Mouse (Mus musculus) intestine, embryonic 14.5 days (tissue): ENCODE measurements around the gene Fam114a1. TPM values are rescaled to one million over a fixed set of nuclear protein-coding genes. Genes with fewer than 3 reads are reported as not detected.

Source experiments
- ATAC-seq: fragments of 200-750 bp; cut with Nextera tagmentation; replicated peaks from 2 replicates; pipeline ENCODE4 v1.8.0; 2017; ENCODE audit warnings: low read depth, moderate number of reproducible peaks, moderate TSS enrichment, moderate library complexity; ENCODE audit not compliant: low FRiP score, low TSS enrichment
- DNase-seq: peaks from one replicate; pipeline ENCODE4 v3.0.0-alpha.2; 2018; ENCODE audit warnings: low spot score
- H3K27ac ChIP-seq: fragments of 300-500 bp; sonication (generic); 2 replicates; pipeline ENCODE4 v1.5.1; 2014; ENCODE audit warnings: low read depth, mild to moderate bottlenecking, control low read depth
- H3K27me3 ChIP-seq: fragments of 300-500 bp; sonication (generic); replicated peaks from 2 replicates; pipeline ENCODE4 v1.6.1; 2014; ENCODE audit warnings: low read length, control low read depth; ENCODE audit not compliant: control insufficient read depth, insufficient read depth
- H3K36me3 ChIP-seq: fragments of 300-500 bp; sonication (generic); 2 replicates; pipeline ENCODE4 v1.6.1; 2014; ENCODE audit warnings: low read length, control low read depth; ENCODE audit not compliant: control insufficient read depth, insufficient read depth
- H3K4me1 ChIP-seq: fragments of 300-500 bp; sonication (generic); replicated peaks from 2 replicates; pipeline ENCODE4 v1.6.1; 2014; ENCODE audit warnings: low read length, control low read depth, mixed read lengths; ENCODE audit not compliant: control insufficient read depth, insufficient read depth
- H3K4me2 ChIP-seq: fragments of 300-500 bp; sonication (generic); 2 replicates; pipeline ENCODE4 v1.6.1; 2014; ENCODE audit warnings: low read length
- H3K4me3 ChIP-seq: fragments of 300-500 bp; sonication (generic); 2 replicates; pipeline ENCODE4 v1.5.1; 2014; ENCODE audit warnings: low read depth, low read length, control low read depth, mixed read lengths
- H3K9ac ChIP-seq: fragments of 300-500 bp; sonication (generic); 2 replicates; pipeline ENCODE4 v1.6.1; 2014; ENCODE audit warnings: mild to moderate bottlenecking, low read length
- H3K9me3 ChIP-seq: fragments of 300-500 bp; sonication (generic); 2 replicates; pipeline ENCODE4 v1.6.1; 2016; ENCODE audit warnings: low read length, control low read depth; ENCODE audit not compliant: control insufficient read depth
- WGBS: fragments of 180-500 bp; shearing (Covaris S2); extraction: QIAGEN DNeasy Blood & Tissue Kit; methylation state at CpG from one replicate; pipeline ENCODE4 v1.1.7; 2014; 5-methylcytosine and 5-hydroxymethylcytosine counted together
- polyA plus RNA-seq: library from polyadenylated mRNA; unstranded; fragments of >200 nt; fragmentation: Nextera tagmentation; extraction: Ambion mirVana; gene quantifications from 2 replicates; pipeline ENCODE4 v1.2.1, GENCODE M21; 2014

The Fam114a1 gene
- 32.4 and 35.1 TPM in 2 replicates for polyA plus RNA-seq

DNA sequence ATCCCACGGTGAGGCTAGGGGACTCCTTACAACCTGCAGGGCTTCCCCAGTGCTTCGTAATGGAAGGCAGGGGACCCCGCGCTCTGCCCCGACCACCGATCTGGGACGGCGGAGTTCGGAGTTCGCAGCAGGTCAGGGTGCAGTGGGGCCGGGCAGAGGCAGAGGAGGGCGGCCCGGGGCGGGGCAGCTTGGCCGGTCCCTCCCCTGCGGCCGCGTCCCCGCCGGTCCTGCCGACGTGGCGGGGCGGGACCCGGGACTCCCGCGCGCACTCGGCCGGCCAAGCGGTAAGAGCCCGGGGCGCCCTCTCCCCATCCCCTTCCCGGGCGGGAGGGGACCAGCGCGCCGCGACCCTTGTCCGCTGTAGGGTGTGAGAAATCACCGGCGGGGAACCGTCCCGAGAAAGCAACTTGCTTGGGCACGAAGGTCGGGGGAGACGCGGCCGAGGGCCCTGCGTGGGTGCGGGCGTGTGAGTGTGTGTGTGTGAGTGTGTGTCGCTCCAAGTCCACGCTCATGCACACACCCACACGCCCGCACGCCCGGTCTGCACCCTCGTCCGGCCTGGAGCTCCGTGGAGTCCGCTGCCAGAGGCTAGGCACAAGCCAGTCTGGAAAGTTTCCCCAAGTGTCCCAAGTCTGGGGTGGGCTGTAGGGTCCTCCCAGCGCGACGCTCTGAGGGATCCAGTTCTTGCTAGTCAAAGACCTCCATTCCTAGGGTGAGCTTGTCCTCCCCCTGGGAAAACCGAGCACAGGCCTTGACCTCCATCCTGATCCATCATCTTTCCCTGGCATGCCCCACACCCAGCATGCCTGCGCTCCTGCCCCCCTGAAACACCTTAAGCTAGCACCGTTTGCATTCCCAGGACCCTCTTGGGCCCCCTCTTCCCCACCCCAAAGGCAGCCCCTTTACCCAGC is at the start of gene Fam114a1:
Gene Fam114a1, plus strand, starts transcription at position 211 of the 911 bp plus-strand sequence.
- Histone ChIP-seq H3K4me3 (peak within 1 kb of the TSS; percentile 75), H3K4me1 (peaks cover 3% of the 10 kb centered on the region), H3K27me3 (no peaks in the 10 kb centered on the region), H3K9me3 (no peaks in the 10 kb centered on the region), H3K27ac (peak within 1 kb of the TSS; percentile 77), H3K4me2 (peak within 1 kb of the TSS; percentile 80), H3K36me3 (no peaks in the 10 kb centered on the region), H3K9ac (peak within 1 kb of the TSS; percentile 83)
- DNase-seq, result peak; percentile 87
- peak; percentile 91 for ATAC-seq
- WGBS, result 1% methylated on average over 65 of the region's 68 CpGs

GRCm38 (mm10) chr5:64922891-64923381 is 46.9 kb upstream of the Fam114a1 start:
- Histone ChIP-seq H3K4me2 (no peak overlapping the region), H3K36me3 (no peaks in the 10 kb centered on the region), H3K4me1 (no peaks in the 10 kb centered on the region), H3K27me3 (no peaks in the 10 kb centered on the region), H3K9me3 (no peaks in the 10 kb centered on the region), H3K27ac (no peak overlapping the region), H3K9ac (no peak overlapping the region), H3K4me3 (no peak overlapping the region)
- no peak for ATAC-seq
- 94% methylated on average over 5 of the region's 5 CpGs for WGBS
- DNase-seq, result no peak

DNA sequence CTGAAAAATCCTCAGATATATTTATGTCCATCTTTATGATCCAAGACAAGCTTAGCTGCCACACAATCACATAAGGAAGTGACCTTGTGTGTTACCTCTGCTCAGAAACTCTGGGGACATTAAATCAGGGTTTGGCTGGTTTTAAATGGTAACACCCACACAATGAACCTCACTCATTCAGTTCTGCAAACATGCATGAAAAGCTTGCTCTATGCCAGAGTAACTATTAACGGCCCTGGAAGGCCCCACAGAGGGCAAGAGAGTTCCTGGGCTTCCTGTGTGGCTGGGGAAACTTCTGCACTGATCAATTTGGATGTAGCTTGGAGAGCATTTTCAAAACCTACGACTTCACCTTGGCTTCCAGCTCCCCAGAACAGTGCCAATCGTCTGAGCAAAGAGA is 37.7 kb upstream of the Fam114a1 start:
- no peaks in the 10 kb centered on the region for H3K36me3 ChIP-seq
- H3K27me3 ChIP-seq, result no peaks in the 10 kb centered on the region
- H3K4me3 ChIP-seq, result no peak overlapping the region
- 68% methylated on average over 3 of the region's 3 CpGs for WGBS
- H3K9me3 ChIP-seq, result no peaks in the 10 kb centered on the region
- DNase-seq (no peak), ATAC-seq (no peak)
- no peak overlapping the region for H3K4me2 ChIP-seq
- H3K4me1 ChIP-seq, result no peaks in the 10 kb centered on the region
- H3K9ac ChIP-seq, result no peak overlapping the region
- H3K27ac ChIP-seq, result no peak overlapping the region

GRCm38 (mm10) chr5:64932775-64933174 is 37.1 kb upstream of the Fam114a1 start:
- H3K27ac ChIP-seq, result no peak overlapping the region
- 86% methylated on average over 15 of the region's 15 CpGs for WGBS
- no peak overlapping the region for H3K4me2 ChIP-seq
- H3K4me1 ChIP-seq, result no peaks in the 10 kb centered on the region
- H3K9me3 ChIP-seq, result no peaks in the 10 kb centered on the region
- DNase-seq (no peak), ATAC-seq (no peak)
- no peak overlapping the region for H3K9ac ChIP-seq
- no peak overlapping the region for H3K4me3 ChIP-seq
- H3K36me3 ChIP-seq, result no peaks in the 10 kb centered on the region
- no peaks in the 10 kb centered on the region for H3K27me3 ChIP-seq

DNA sequence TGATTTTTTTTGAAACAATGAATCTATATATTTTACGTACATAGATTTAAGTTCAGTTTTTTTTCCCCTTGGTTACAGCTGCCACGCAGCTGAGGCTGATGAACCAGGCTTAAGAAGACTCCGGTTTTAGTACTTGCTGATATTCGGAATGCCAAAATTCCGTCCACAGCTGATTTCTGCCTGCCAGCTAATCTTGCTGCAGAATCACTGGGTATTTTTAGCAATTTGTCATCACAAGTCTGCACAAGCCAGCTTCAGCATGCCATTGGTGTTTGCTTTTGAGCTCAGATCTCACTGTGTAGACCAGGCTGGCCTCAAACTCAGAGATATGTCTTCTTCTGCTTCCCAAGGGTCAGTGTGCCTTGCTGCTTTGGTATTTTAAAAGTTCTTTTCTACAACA is 18.4 kb upstream of the Fam114a1 start:
- Histone ChIP-seq H3K27ac (no peak overlapping the region), H3K4me1 (no peaks in the 10 kb centered on the region), H3K27me3 (no peaks in the 10 kb centered on the region), H3K9ac (no peak overlapping the region), H3K36me3 (no peaks in the 10 kb centered on the region), H3K4me2 (no peak overlapping the region), H3K4me3 (no peak overlapping the region), H3K9me3 (no peaks in the 10 kb centered on the region)
- 82% methylated on average over 5 of the region's 5 CpGs for WGBS
- no peak for ATAC-seq
- DNase-seq, result no peak

DNA sequence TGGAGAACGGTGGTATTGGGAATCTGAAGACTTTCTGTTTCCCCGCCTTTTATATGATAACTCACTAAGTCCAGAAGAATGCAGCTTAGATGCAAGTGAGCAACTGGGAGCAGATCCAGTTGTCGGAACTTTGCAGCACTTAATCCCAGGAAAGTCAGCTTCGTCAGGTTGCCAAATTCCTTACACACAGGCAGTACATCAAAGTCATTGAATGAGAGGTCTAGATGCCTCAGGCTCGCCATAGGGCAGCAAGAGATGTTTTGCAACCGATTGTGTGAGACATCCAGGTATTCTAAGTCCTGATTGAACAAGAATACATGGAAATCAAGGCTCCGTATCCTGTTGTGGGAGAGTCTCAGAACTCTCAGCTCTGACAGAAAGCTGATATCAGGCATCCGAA is 14.9 kb upstream of the Fam114a1 start:
- Histone ChIP-seq H3K4me3 (no peak overlapping the region), H3K4me2 (no peak overlapping the region), H3K27me3 (no peaks in the 10 kb centered on the region), H3K4me1 (no peaks in the 10 kb centered on the region), H3K9me3 (no peaks in the 10 kb centered on the region), H3K9ac (no peak overlapping the region), H3K27ac (no peak overlapping the region), H3K36me3 (no peaks in the 10 kb centered on the region)
- ATAC-seq, result no peak
- WGBS, result 80% methylated on average over 8 of the region's 8 CpGs
- DNase-seq, result no peak

- Histone ChIP-seq H3K4me2 (no peak overlapping the region), H3K4me3 (no peak overlapping the region), H3K9ac (no peak overlapping the region), H3K4me1 (no peaks in the 10 kb centered on the region), H3K36me3 (no peaks in the 10 kb centered on the region), H3K27ac (no peak overlapping the region), H3K27me3 (no peaks in the 10 kb centered on the region), H3K9me3 (no peaks in the 10 kb centered on the region)
- no peak for ATAC-seq
- 80% methylated on average over 22 of the region's 22 CpGs for WGBS
- no peak for DNase-seq
Observed at GRCm38 (mm10) chr5:64958991-64959842, 10.7 kb upstream of the Fam114a1 start.

DNA sequence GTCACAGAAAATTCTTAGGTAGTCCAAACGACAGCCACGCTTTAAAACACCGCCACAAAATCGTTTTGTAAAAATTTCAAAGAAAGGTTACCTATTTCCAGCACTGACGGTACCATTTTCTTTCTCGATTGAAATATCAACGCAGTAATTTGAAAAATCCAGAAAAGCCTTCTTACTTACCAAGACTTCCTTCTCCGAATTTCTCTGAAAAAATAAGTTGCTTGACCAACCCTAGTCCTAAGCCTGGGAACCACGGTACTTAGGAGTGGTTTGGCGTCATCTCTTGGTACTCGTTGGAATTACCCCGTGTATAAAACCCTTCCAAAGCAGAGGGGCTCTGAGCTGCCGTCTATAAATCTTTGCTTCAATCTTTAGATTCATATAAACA is 10.0 kb upstream of the Fam114a1 start, which contains the start of gene Tlr6:
Gene Tlr6, minus strand, starts transcription at position 255 of the 388 bp plus-strand sequence.
- ATAC-seq (no peak), DNase-seq (no peak)
- Histone ChIP-seq H3K9ac (no peak within 1 kb of the TSS), H3K36me3 (no peaks in the 10 kb centered on the region), H3K9me3 (no peaks in the 10 kb centered on the region), H3K27ac (no peak within 1 kb of the TSS), H3K4me2 (no peak within 1 kb of the TSS), H3K27me3 (no peaks in the 10 kb centered on the region), H3K4me1 (no peaks in the 10 kb centered on the region), H3K4me3 (no peak within 1 kb of the TSS)
- 76% methylated on average over 13 of the region's 13 CpGs for WGBS
